Mouse (Mus musculus): ENCODE measurements around the gene Slc9a8.

The Slc9a8 gene

DNA sequence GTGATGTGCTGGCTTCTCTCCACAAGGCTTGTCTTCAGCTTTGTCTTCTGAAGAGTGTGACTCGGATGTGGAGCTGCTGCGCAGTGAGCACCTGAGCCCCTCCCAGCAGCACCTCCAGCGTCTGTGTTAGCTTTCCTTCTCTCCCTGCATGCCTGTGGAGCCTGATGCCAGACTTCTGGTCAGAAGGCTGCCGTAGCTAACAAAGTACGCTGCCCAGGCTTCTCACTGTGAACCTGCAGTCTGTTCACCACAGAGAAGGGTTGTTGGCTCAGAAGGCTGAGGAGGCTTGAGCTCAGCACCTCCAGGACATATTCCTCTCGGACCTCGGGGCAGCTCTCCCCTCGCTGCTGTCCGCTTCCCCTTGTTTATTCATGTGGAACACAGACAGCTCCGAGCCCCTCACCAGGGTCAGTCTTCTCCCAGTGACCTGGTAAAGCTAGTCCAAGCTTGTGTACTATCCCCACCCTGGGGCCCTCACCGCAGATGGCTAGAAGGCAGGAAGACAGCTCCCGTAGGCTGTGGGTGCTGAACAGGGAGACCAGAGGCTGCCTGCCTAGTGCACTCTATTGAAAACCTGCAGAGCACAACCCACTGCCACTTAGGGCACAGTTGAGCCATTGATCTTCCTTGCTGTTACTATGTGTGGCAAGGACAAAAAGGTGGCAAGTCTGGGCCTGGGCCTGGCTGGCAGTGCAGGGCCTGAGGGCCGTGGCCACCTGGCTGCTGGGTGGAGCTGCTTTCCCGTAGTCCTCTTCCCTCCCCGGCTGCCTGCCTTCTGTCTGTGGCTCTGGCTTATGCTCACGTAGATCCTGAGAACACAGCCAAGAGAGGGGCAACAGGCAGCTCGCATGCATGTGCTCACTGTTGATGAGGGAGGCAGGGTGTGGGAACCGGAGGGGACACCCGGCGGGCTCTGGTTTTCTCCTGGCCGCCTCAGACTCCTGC, 28.1 kb downstream of the Slc9a8 start:
- DNase-seq (ENCODE audit: low spot score), result no peak

DNA sequence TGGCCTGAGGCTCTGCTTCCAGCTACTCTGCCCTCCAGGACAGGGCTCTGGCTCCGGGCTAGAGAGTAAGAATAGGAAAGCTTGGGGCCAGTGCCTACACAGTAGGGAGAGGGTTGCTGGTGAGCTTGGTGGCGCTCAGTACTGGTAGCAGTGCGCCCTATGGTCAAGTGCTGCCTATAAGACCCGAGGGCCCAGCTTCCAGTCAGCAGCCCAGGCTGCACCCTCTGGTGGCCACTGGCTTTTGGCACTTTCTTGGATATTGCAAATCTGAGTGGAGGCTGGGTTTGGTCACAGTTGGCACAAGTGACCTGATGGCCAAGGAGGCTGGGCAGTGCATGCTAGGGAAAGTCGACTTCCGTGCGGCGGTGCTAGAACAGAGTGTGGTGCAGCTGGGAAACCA, 29.1 kb downstream of the Slc9a8 start:
- peak; percentile 49 for DNase-seq (ENCODE audit: low spot score)

DNA sequence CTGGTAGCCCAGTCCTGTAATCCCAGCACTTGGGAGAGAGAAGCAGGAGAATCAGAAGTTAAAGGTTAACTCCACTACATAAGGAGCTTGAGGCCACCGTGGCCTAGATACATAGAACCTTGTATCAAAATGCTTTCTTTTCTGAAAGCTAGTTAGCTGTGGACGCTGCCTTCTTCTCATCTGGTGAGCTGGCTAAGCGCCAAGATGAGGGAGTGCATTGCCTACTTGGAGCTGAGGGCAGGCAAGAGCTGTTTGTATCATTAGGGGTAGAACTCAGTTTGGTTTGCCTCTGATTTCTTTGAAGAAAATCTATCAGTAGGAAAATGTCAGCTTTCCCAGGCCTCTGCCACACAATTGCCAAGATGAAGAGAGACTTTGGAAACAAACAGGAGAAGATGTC, 32.3 kb downstream of the Slc9a8 start:
- peak; percentile 74 for DNase-seq (ENCODE audit: low spot score)

DNA sequence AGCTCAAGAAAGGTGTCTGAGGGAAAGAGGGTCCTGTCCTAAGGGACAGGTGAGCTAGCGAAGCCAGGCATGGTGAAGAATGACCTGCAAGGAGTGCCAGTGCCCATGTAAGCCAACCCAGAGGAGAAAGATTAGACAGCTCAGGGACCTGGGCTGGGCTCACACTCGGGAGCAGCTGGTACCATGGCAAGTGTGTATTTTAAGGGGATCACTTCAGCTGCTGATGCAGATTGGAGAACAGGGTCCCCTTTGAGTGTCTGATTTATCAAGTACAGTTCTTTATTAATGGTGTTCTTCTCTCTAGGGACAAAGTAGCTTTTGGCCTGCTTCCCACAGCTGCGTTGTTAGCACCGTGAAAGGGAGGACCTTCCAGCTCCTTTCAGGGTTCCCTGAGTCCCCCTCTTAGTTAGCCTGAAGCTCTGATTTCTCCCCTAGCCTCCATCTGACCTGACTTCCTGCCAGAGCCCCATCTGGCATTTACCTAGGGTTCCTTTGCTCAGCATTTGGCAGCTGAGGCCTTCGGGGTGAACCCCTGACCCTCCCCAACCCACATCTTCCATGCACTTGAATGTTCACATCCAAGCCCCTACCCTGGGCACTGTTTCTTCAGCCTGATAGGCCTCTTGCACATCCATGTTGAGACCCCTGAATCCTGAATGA, 35.0 kb downstream of the Slc9a8 start:
- DNase-seq (ENCODE audit: low spot score), result no peak

DNA sequence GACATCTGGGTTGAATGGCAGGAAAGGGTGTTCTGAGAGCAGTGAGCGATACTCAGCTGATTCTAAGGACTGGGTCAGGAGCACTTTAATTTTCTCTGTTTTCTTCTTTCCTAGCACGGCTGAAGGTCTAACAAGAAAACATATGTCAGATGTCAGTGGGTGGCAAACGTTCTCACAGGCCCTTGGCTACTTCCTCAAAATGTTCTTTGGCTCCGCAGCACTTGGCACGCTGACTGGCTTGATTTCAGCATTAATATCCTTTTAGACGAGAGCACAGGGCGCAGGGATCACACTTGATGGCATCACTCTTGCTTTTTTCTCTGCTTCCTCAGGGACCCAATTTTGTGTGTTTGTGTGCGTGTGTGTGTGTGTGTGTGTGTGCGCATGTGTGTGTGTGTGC, 35.7 kb downstream of the Slc9a8 start:
- DNase-seq (ENCODE audit: low spot score), result no peak

DNA sequence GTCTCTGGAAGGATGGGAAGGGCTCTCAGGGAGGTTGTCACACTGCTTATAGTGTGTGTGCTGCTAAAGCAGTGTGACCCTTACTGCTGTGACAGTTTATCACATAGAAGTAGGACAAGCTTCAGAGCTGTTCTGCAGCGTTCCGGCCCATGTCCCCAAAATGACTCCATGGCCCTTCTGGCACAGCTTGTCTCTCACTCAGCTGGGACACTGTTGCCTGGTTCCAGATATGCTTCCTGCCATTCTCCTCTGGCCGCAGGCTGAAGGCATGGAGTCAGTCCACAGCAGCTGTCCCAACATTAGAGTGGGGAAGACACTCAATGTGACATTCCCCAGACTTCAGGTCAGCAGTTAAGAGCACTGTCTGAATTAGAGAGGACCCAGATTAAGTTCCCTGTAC, 37.0 kb downstream of the Slc9a8 start:
- no peak for DNase-seq (ENCODE audit: low spot score)

DNA sequence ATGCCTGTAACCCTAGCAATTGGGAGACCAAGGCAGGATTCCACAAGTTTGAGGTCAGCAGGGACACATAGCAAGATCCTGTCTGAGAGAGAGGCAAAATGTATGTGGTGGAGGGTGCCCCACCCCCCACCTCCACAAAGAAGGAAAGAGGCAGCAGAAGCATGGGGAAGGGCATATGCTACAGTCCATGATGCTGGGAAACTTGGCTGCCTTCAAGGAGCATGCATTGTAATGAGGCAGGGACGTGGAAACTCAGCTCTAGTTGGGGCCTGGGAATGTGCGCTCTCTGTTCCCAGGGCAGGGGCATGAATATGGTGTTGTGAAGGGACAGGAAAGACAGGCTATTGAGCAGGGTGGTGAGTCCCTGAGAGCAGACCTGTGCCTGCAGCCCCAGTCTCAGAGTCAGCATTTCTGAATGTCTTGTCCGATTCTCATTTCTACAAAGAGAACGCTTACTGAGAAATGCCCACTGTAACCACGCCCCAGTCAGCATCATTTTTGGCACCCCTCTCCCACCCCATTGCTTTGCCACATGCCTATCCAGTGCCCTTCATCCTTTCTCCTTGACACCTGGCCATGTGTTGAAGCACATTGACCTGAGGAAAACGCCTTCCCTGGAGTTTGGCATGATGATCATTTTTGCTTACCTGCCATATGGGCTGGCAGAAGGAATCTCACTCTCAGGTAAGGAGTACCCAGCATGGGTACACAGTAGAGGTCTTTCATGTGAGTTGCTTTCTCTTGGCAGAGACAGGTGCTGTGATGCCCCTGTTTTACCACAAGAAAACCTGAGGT, 37.8 kb downstream of the Slc9a8 start:
- DNase-seq (ENCODE audit: low spot score), result no peak

DNA sequence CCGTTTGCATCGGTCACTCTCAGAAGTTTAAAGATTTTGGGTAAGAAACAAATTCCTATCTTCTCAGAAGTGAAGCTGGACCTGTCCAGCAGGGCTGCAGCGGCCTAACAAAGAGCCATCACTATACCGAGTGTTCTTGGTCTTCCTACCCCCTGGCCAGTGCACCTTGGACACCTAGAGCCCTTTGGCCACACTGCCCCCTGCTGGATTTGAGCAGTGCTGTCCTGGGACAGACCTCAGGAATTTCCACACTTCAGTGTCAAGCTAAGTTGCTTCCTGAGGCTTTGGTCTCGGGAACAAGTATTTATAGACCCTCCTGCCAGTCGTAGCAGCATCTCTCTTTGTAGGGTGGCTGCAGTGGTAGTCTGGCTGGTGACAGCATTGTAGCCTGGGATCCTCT, 41.4 kb downstream of the Slc9a8 start:
- DNase-seq (ENCODE audit: low spot score), result peak; percentile 58

DNA sequence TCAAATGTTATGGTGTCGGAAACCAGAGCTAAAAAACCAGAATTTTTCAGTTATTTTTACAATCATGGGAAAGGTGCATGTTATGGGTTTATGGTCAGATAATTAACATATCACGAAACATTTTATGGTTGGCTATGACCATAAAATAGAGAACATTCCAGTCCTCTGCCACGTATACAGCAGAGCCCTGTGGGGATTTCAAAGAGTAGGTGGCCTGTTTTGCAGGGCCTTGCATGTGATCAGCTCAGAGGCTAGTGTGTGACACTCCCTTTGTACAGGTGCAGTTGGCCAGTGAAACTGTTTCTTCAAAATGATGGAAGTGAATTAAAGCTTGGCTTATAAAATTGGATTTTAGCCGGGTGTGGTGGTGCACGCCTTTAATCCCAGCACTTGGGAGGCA, 42.3 kb downstream of the Slc9a8 start:
- no peak for DNase-seq (ENCODE audit: low spot score)

DNA sequence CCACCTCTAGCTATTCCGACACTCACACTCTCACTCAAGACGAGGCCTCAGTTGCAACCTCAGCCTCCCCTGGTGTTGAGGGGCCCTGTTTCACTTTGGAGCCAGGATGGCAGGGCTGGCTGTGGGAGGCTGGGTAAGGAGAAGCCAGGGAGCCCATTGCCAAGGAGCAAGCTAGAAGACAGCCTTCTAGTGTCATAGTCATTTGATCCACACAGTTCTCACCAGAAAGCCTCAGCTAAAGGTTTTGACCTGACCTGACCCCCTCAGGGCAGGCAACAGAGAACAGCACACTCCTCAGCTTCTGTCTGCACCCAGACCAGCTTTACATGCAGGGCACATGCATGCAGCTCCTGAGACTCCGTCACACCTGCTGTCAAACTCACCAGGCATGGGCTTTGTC, 44.4 kb downstream of the Slc9a8 start:
- no peak for DNase-seq (ENCODE audit: low spot score)

DNA sequence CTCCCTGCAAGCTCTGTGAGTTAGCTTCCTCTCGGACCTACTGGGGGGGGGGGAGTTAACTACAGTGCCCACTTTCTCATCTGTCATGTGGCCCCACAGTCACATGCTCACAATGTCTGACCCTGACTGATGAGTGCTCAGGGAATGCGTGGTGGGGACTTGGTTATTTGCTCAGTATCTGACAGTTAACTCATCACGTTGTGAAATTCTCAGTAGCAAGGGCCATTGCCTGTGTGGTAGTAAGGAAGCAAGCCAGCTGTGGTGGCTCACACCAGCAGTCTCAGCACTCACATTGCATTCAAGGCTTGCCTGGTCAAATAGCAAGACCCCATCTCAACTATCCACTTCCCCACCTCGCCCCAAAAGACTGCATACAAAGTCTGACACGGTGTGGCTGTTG, 45.7 kb downstream of the Slc9a8 start:
- DNase-seq (ENCODE audit: low spot score), result no peak

DNA sequence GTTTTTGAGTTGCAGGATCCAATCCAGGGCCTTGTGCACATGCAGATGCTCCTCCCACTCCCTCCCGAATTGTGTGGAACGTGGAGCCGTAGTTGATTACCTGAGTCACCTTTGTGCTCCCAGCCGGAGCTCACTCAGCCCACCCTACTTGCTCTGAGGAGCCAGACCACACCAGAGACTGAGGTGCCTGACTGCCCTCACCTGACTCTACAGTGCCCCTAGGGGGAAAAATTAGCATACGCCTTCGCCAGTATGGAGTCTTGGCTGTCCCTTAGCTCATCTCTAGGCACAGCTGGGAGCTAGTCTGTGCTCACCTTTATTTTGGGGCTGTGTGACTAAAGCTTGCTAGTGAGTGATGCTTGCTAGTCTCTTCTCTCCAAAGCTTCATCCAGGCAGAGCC, 46.9 kb downstream of the Slc9a8 start:
- no peak for DNase-seq (ENCODE audit: low spot score)

DNA sequence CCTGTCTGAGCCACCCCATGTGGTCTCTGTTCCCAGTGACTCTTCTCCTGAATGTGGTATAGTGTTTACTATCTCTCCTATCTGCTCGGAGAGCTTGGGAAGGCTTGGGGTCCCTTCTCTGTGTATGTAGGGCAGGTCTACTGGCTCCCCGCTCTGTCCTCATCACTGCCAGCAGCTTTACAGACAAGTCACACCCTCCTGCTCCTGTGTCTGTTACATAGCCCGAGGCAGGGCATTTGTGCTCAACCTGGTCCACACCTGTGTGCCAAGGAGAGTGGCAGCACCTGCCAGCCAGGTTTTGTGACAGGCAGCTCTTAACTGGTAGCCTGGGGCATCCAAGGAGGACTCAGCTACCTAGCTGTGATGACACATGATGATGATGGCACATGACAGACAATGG, 49.1 kb downstream of the Slc9a8 start:
- no peak for DNase-seq (ENCODE audit: low spot score)

DNA sequence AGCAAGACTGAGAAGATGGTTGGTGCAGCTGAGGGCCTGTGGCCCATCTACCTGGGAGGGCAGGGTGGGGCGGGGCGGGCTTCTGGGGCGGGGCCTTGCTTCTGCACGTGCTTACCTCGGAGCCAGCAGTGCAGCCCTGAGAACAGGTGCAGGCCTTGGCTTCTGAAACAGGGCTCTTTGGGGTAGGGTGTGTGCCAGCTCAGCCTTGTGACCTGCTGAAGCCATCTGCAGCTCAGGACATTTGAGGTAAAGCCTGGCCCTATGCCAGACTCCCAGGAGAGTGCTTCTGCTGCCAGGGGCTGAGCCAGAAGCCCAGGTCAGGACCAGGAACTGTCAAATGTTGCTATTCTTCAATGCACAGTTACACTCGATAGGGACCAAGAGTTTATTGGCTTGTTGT, 50.1 kb downstream of the Slc9a8 start:
- peak; percentile 67 for DNase-seq (ENCODE audit: low spot score)

DNA sequence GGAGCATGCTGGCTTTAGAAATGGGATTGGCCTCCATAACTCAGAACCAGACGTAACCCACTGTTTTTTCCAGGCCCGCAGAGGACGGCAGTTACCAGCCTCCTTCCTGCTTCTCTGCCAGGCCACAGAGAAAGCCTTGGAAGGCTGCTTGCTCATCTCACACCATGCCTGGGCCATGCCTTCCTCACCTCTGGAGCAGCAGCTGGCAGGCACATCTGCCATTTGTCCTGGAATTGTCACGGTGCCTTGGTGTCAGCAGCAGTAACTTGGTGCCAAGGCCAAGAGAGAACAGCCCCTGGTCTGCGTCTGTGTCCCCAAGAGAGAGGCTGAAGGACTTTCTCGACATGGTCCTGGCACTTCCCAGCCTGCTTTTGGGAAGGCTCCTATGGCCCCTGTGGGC, 52.7 kb downstream of the Slc9a8 start:
- peak; percentile 51 for DNase-seq (ENCODE audit: low spot score)

DNA sequence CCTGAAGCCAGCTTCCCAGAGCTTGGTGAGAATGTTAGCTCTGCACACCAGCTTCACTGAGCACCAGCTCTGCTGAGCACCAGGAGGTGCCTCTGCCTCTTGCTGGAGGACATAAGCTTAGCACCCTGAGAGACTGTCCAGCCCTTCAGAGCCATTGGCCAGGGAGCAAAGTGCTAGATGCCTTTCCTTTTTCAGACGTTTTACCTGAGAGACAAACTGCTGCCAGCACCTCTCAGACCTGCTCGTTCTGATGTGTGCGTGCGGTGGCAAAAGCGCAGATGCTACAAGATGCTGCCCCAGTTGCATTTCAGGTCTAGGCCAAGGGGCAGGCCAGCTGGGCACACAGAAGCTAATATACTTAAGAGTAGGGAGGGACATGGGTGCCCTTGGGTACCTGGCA, 54.1 kb downstream of the Slc9a8 start:
- DNase-seq (ENCODE audit: low spot score), result no peak

DNA sequence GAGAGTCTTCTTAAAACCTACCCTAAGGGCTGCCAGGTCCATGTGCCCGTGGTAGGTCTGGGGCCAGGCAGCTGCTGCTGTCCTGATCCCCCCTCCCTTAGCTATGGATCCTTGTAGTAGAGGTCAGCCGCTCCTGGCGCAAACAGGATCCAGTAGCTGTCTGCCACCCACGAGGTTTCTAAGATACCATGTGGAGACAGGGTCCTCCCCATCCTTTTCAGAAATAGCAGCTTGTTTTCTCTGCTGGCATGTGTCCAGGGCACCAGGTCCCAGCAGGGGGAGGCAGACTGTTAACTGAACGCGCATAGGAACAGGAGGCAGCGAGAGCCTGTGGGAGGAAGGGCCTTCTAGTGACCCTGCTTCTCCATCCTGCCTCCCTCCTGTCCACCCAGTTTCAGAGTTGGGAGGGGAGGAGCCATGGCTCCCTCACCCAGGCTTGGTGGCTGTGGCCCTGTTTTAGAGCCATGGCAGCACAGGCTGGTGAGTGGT, 54.7 kb downstream of the Slc9a8 start:
- peak; percentile 92 for DNase-seq (ENCODE audit: low spot score)

DNA sequence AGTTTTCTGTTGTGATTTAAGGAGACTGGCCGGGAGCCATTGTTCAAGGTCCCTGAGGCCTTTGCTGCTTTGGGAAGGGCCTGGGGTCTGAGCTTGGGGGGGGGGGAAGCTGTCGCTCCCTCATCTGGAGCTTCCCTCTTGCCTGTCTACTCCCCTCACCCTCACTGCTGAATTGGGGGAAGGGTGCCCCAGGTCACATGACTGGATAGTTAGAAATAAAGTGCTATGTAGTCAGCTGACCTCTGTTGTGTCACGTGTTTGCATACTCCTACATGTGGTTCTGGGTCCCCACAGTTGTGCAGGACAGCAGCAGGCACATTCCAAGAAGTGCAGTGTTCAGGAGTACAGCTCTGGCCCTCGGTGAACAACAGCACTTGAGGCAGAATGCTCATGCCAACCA, 55.2 kb downstream of the Slc9a8 start:
- DNase-seq (ENCODE audit: low spot score), result no peak

DNA sequence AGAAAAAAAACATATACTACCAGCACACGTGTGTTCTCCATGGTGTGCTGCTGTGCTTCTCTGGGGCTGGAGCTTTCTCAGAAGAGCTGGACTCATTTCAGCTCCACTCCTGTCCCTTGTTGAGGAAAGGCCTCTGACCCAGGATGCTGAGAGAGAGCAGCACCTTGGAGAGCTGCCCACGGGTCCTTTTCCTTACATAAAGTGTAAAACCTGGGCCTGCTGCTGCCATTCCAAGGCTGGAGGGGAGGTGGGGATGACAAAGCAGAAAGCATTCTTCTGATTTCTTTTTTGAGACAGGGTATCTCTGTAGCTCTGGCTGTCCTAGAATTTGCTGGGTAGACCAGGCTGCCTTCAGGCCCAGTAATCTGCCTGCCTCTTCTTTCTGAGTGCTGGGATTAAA, 56.6 kb downstream of the Slc9a8 start:
- DNase-seq (ENCODE audit: low spot score), result no peak

DNA sequence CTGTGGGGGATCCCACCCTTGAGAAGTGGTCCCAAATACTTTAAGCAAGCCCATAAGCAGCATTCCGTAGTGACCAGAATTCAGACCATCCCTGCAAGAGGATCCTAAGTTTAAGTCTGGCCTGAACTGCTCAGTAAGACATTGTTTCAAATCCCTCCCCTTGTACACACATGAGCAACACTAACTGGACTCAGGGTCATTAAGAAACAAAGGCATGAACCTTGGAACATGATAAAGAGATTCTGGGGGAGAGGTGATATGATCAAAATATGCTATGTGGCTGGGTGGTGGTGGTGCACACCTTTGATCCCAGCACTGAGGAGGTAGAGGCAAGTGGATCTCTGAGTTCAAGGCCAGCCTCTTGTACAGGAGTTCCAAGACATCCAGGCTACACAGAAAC, 58.0 kb downstream of the Slc9a8 start:
- no peak for DNase-seq (ENCODE audit: low spot score)

DNA sequence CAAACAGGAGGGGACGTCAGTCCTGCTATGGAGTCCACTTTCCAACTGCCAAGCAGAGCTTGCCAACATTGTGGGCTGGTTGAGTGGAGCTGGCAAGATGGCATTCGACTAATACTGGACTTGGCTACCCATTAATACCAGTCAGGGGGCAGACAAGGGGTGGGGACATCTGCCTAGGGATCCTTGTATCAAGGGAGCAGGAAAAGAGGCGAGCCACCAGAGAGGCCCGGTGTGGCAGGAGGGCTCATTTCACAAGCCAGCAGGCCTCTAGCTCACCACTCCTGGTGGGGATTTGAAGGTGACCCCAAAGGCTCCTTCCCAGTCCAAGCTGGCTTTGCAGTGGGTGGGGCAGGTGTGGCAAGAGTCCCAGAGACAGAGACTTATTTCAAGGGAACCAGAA, 61.2 kb downstream of the Slc9a8 start:
- DNase-seq (ENCODE audit: low spot score), result no peak

DNA sequence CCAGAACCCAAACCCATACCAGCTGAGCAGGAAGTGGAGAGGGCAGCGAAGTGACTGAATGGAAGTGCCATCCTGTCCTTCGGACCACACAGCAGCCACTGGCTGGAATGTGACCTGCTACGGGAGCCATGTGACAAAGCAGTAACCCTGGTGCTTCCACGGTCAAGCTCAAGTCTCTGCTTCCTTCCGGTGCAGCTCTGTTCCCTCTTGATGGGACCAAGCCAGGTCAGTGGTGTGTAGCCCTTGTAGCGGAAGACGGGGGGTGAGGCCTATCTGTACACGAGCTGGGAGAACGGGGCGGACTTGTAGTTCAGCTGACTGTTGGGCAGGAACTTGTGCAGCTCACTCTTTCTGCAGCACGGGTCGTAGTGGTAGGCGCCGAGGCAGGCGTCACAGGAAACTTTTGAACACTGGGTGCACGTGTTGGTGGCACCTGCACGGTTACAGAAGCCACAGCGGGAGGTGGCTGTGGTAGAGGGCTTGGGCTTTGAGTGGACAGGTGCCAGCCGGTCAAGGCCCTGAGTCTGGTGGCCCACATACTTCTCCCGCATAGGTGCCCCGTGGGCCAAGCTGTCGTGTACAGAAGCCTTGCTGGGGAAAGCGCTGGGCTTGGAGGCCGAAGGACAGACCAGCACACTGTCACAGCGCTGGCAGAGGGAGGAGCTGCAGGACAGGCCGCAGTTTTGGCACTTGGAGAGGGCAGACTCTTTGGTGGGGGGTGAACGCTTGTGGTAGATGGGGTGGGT, 61.7 kb downstream of the Slc9a8 start:
- DNase-seq (ENCODE audit: low spot score), result no peak
